Mouse (Mus musculus) limb, embryonic 10.5 days (tissue): Measurements from ENCODE around the gene Lrrc8b. TPM values are rescaled to one million over a fixed set of nuclear protein-coding genes. Genes with fewer than 3 reads are reported as not detected.

Experiments used
- DNase-seq: peaks from one replicate; pipeline ENCODE4 v3.0.0-alpha.2; 2017; ENCODE audit warnings: low spot score
- H3K27ac ChIP-seq: fragments of 300-500 bp; sonication (generic); 2 replicates; pipeline ENCODE4 v1.5.1; 2016; ENCODE audit warnings: mild to moderate bottlenecking
- H3K27me3 ChIP-seq: fragments of 300-500 bp; sonication (generic); 2 replicates; pipeline ENCODE4 v1.6.1; 2016; ENCODE audit warnings: low read depth, mild to moderate bottlenecking; ENCODE audit not compliant: poor library complexity, severe bottlenecking
- H3K36me3 ChIP-seq: fragments of 300-500 bp; sonication (generic); 2 replicates; pipeline ENCODE4 v1.6.1; 2016; ENCODE audit warnings: mild to moderate bottlenecking, moderate library complexity
- H3K4me1 ChIP-seq: fragments of 300-500 bp; sonication (generic); 2 replicates; pipeline ENCODE4 v1.6.1; 2016
- H3K4me3 ChIP-seq: fragments of 300-500 bp; sonication (generic); 2 replicates; pipeline ENCODE4 v1.5.1; 2016; ENCODE audit warnings: mild to moderate bottlenecking, moderate library complexity
- H3K9me3 ChIP-seq: fragments of 300-500 bp; sonication (generic); replicated peaks from 2 replicates; pipeline ENCODE4 v1.6.1; 2016; ENCODE audit warnings: mild to moderate bottlenecking
- WGBS: fragments of 180-500 bp; shearing (Covaris S2); methylation state at CpG from one replicate; pipeline ENCODE4 v1.1.7; 2016; 5-methylcytosine and 5-hydroxymethylcytosine counted together
- polyA plus RNA-seq: library from polyadenylated mRNA; unstranded; fragments of >200 nt; fragmentation: Nextera tagmentation; extraction: Ambion mirVana; gene quantifications from 2 replicates; pipeline ENCODE4 v1.2.1, GENCODE M21; 2016

Gene Lrrc8b
- polyA plus RNA-seq = 3.7 and 4.7 TPM in 2 replicates

DNA sequence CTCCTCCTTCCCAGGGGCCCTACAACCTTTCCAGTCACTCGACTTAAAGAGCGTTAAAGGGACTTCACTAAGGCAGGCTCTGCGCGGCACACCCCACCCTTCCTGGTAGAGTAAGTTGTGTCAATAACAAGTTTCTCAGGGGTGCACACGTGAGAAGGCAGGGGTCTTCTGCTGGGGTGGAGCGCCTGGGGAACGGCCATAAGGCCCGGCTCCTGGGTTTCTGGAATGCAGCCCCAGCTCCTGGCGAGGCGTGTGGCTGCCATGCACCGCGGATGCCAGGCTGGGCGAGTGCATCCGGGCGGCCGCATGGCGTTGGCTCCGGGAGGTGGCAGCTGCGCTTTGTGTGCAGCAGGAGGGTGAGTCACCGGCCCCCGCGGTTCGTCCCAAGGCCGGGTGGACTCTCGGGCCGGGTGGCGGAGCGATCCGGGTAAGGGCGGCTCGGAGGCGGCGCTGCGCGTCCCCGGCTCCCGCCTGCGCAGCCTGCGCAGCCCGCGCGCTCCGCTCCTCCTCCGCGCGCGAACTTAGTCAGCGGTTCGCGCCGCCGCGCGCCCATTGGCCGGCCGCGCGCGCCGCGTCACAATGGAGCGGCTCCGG lies at the start of gene Lrrc8b:
Lrrc8b (plus strand) TSS at position 578 of the 594 bp plus-strand sequence.
- no peaks in the 10 kb centered on the region for H3K36me3 ChIP-seq
- H3K27me3 ChIP-seq = peaks cover 5% of the 10 kb centered on the region; the same call in 1 of the 2 replicates
- H3K9me3 ChIP-seq = no peaks in the 10 kb centered on the region
- 3% methylated on average over 63 of the region's 63 CpGs for WGBS
- peaks cover 13% of the 10 kb centered on the region for H3K4me1 ChIP-seq
- H3K27ac ChIP-seq = peak within 1 kb of the TSS; percentile 96
- H3K4me3 ChIP-seq = peak within 1 kb of the TSS; percentile 85
- peak; percentile 85 for DNase-seq

GRCm38 (mm10) chr5:105381482-105381881 lies 34.1 kb upstream of the Lrrc8b start:
- DNase-seq = no peak
- H3K27ac ChIP-seq = no peak overlapping the region
- H3K27me3 ChIP-seq = no peaks in the 10 kb centered on the region
- no peaks in the 10 kb centered on the region for H3K36me3 ChIP-seq
- H3K9me3 ChIP-seq = no peaks in the 10 kb centered on the region
- H3K4me1 ChIP-seq = no peaks in the 10 kb centered on the region
- WGBS = 89% methylated on average over 2 of the region's 2 CpGs
- H3K4me3 ChIP-seq = no peak overlapping the region

DNA sequence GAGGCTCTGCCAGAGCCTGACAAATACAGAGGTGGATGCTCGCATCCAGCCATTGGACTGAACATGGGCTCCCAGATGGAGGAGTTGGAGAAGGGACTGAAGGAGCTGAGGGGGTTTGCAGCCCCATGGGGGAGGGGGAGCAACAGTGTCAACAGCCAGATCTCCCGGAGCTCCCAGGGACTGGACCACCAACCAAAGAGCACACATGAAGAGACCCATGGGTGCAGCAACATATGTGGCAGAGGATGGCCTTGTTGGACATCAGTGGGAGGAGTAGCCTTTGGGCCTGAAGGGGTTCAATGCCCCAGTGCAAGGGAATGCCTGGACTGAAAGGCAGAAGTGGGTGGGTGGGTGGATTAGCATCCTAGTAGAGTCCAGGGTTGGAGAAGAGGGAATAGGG lies 25.2 kb upstream of the Lrrc8b start:
- Histone ChIP-seq H3K27me3 (no peaks in the 10 kb centered on the region), H3K36me3 (no peaks in the 10 kb centered on the region), H3K27ac (no peak overlapping the region), H3K4me3 (no peak overlapping the region), H3K9me3 (no peaks in the 10 kb centered on the region), H3K4me1 (no peaks in the 10 kb centered on the region)
- DNase-seq = no peak
- WGBS = 88% methylated on average over 2 of the region's 2 CpGs

DNA sequence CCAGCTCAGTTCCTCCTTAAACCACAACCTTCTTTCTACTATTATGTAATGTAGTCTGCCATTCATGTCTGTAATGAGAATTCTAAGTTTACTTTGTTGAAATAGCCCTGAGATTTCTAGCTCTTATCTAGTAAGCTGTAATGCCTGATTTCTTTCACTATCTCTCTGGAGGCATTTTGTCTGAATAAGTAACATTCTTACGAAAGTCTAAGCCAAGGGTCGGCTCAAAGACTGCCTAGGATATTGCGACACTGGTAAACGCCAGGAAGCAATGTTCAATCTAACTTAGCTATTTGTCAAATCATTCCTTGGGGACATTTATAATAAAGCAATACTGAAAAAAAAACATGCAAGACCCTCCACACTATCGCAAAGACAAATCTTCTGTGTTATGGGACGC lies 21.8 kb upstream of the Lrrc8b start:
- Histone ChIP-seq H3K27ac (no peak overlapping the region), H3K4me1 (no peaks in the 10 kb centered on the region), H3K4me3 (no peak overlapping the region), H3K27me3 (no peaks in the 10 kb centered on the region), H3K9me3 (no peaks in the 10 kb centered on the region), H3K36me3 (no peaks in the 10 kb centered on the region)
- 97% methylated on average over 6 of the region's 6 CpGs for WGBS
- DNase-seq = no peak

GRCm38 (mm10) chr5:105395188-105395587 lies 20.4 kb upstream of the Lrrc8b start:
- no peak for DNase-seq
- WGBS = 91% methylated on average over 4 of the region's 4 CpGs

DNA sequence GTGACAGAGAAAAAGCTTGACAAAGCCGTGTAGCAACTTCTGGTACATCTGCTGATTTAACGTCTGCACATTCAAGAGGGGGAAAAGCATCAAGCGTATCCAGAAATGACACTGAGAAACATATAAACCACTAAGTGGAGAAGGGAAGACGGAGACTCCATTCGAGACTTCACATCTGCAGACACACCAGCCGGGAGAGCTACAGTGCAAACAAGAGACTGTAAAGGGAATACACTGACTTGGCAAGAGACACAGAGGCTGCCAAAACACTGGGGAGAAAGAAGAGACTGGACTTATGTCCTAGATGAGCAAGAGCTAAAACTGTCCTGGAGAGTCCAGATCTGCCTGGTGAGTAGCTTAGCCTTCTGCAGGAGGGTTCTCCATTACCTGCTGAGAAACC lies 16.6 kb upstream of the Lrrc8b start:
- no peaks in the 10 kb centered on the region for H3K27me3 ChIP-seq
- no peaks in the 10 kb centered on the region for H3K36me3 ChIP-seq
- DNase-seq = no peak
- WGBS = 92% methylated on average over 6 of the region's 6 CpGs
- H3K27ac ChIP-seq = no peak overlapping the region
- no peak overlapping the region for H3K4me3 ChIP-seq
- H3K9me3 ChIP-seq = no peaks in the 10 kb centered on the region
- peaks cover 6% of the 10 kb centered on the region for H3K4me1 ChIP-seq

More at GRCm38 (mm10) chr5:105395188-105395587, 20.4 kb upstream of the Lrrc8b start:
- Histone ChIP-seq H3K9me3 (no peaks in the 10 kb centered on the region), H3K27ac (no peak overlapping the region), H3K36me3 (no peaks in the 10 kb centered on the region), H3K4me1 (peaks cover under 1% of the 10 kb centered on the region; the same call in 1 of the 2 replicates), H3K4me3 (no peak overlapping the region), H3K27me3 (no peaks in the 10 kb centered on the region)

GRCm38 (mm10) chr5:105399631-105400423 lies 15.7 kb upstream of the Lrrc8b start:
- Histone ChIP-seq H3K27ac (no peak overlapping the region), H3K9me3 (no peaks in the 10 kb centered on the region), H3K4me1 (peaks cover 6% of the 10 kb centered on the region), H3K36me3 (no peaks in the 10 kb centered on the region), H3K27me3 (no peaks in the 10 kb centered on the region), H3K4me3 (no peak overlapping the region)
- DNase-seq = peak; percentile 53
- WGBS = 45% methylated on average over 13 of the region's 13 CpGs

DNA sequence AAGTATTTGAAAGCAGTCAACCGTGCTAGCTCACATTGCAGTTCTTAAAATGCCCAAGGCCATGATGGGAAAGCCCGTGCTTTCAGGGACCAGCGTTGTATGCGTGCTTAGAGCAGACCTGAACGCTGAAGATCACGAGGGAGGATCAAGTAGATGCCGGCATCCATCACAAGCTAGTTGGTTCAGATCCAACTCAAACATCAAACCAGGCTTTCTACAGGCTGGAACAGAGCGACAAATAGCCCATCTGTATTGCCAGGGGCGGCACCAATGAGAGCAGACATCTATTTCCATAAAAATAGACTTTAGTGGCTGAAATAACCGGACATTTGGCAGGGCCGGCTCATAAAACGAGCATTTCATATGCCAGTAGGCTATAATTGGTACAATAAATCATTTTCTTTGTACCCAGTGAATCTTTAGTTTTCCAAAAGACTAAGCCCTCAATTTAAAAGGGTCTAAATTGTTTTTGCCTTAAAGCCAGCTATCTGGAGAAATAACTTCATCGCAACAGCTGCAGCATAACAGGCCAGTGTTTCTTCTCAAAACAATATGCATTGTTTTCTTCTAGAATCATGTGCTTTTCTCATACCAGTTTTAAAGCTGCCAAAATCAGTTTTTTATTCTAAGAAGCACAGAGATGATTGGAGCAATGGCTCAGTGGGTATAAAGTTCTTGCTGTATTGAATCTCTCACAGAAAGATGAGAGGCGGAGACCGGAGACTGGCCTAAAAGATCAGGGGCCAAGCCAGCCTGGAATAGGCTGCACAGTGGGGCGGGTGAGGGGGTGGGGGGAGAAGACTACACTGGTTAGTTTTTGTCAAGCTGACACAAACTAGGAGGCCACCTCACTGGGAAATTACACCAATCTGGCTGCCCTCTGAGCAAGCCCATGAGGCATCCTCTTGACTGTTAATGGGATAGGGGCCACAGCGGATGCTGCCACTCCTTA lies 14.9 kb upstream of the Lrrc8b start:
- no peak overlapping the region for H3K4me3 ChIP-seq
- H3K27me3 ChIP-seq = no peaks in the 10 kb centered on the region
- no peak for DNase-seq
- peaks cover 6% of the 10 kb centered on the region for H3K4me1 ChIP-seq
- H3K9me3 ChIP-seq = no peaks in the 10 kb centered on the region
- H3K36me3 ChIP-seq = no peaks in the 10 kb centered on the region
- WGBS = 72% methylated on average over 17 of the region's 17 CpGs
- H3K27ac ChIP-seq = no peak overlapping the region

- H3K27me3 ChIP-seq = no peaks in the 10 kb centered on the region
- DNase-seq = no peak
- no peak overlapping the region for H3K4me3 ChIP-seq
- H3K36me3 ChIP-seq = no peaks in the 10 kb centered on the region
- H3K27ac ChIP-seq = no peak overlapping the region
- WGBS = 93% methylated on average over 6 of the region's 6 CpGs
- no peaks in the 10 kb centered on the region for H3K9me3 ChIP-seq
- peaks cover 6% of the 10 kb centered on the region for H3K4me1 ChIP-seq
Measured at GRCm38 (mm10) chr5:105401536-105401935, 14.0 kb upstream of the Lrrc8b start.

- H3K4me3 ChIP-seq = no peak overlapping the region
Measured at GRCm38 (mm10) chr5:105404961-105405360, 10.6 kb upstream of the Lrrc8b start.

DNA sequence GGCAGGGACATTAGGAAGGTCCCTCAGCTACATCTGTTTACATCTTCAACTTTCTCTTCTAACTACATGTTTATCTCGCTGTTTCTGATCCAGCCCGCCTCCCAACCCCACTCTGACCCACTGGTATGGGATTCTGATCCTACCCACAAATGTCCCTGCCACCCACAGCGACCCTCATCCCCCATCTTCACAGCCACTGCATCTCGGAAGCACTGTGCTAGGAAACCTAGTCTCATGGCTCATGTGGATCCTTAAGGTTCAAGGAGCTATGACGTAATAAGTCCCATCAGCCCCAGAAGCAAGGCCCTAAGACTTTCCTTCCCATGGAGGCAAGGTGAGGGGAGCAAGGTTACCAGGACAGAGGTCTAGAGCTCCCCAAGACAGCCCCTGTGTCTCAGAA lies 7.9 kb upstream of the Lrrc8b start:
- Histone ChIP-seq H3K4me1 (no peaks in the 10 kb centered on the region), H3K4me3 (no peak overlapping the region), H3K9me3 (no peaks in the 10 kb centered on the region), H3K27ac (no peak overlapping the region), H3K36me3 (no peaks in the 10 kb centered on the region), H3K27me3 (no peaks in the 10 kb centered on the region)
- 88% methylated on average over 5 of the region's 5 CpGs for WGBS
- DNase-seq = no peak

More at GRCm38 (mm10) chr5:105404961-105405360, 10.6 kb upstream of the Lrrc8b start:
- Histone ChIP-seq H3K9me3 (no peaks in the 10 kb centered on the region), H3K36me3 (no peaks in the 10 kb centered on the region), H3K27ac (no peak overlapping the region), H3K27me3 (no peaks in the 10 kb centered on the region), H3K4me1 (peaks cover 6% of the 10 kb centered on the region)
- WGBS = 14% methylated on average over 8 of the region's 8 CpGs
- peak; percentile 77 for DNase-seq

- no peak for DNase-seq
- no peaks in the 10 kb centered on the region for H3K9me3 ChIP-seq
- 92% methylated on average over 4 of the region's 4 CpGs for WGBS
- no peaks in the 10 kb centered on the region for H3K36me3 ChIP-seq
- no peaks in the 10 kb centered on the region for H3K4me1 ChIP-seq
- no peak overlapping the region for H3K4me3 ChIP-seq
- H3K27me3 ChIP-seq = no peaks in the 10 kb centered on the region
- no peak overlapping the region for H3K27ac ChIP-seq
Measured at GRCm38 (mm10) chr5:105409092-105409491, 6.5 kb upstream of the Lrrc8b start.
